ENCODE assay signal across 8 mouse cellular contexts in genomic region chr11:62879220-62880048, GRCm38 (mm10). TPM values are rescaled to one million over a fixed set of nuclear protein-coding genes. Genes with fewer than 3 reads are reported as not detected.
A peak's percentile ranks its signal among the peaks of the same experiment; 100 is the strongest.
DNase-seq lines count a peak whose midpoint lies in the region; ATAC-seq and TF ChIP-seq lines count a peak whose summit lies in the region.

TSS of gene Tvp23b (plus strand) at chr11:62879455.

- peaks cover 10% of the 10 kb centered on the region; the same call in 1 of the 2 replicates for H3K36me3 ChIP-seq in kidney, embryonic 14.5 days (ENCODE audit: control insufficient read depth, insufficient read depth, low read length)
- H3K36me3 ChIP-seq in limb, embryonic 15.5 days: peaks cover 22% of the 10 kb centered on the region

- TF ChIP-seq CTCF in bone marrow macrophage, adult 2 months (IDR thresholded peaks at IDR 0.05; ENCODE audit: low read depth, low read length): no peak
- TF ChIP-seq CTCF in embryonic fibroblast, embryonic 13.5 days (IDR thresholded peaks at IDR 0.05; ENCODE audit: borderline replicate concordance, insufficient read depth, low read length): no peak

- ATAC-seq in kidney, embryonic 14.5 days (ENCODE audit: low FRiP score, low TSS enrichment): peak; percentile 97
- ATAC-seq in limb, embryonic 15.5 days (ENCODE audit: insufficient number of reproducible peaks, low FRiP score, low TSS enrichment, low read depth): peak; percentile 97

- H3K4me1 ChIP-seq in bone marrow macrophage, adult 2 months (ENCODE audit: control insufficient read depth, insufficient read depth, low read length): peaks cover 10% of the 10 kb centered on the region; the same call in 1 of the 2 replicates
- H3K4me1 ChIP-seq in embryonic fibroblast, embryonic 13.5 days (ENCODE audit: control insufficient read depth, insufficient read depth, low read length): peaks cover 3% of the 10 kb centered on the region
- H3K4me1 ChIP-seq in kidney, embryonic 14.5 days (ENCODE audit: control insufficient read depth, insufficient read depth, low read length): 0 out of 2 replicates have a peak, but pooled peaks cover 3% of the 10 kb centered on the region
- H3K4me1 ChIP-seq in limb, embryonic 15.5 days: peaks cover 9% of the 10 kb centered on the region; the same call in 1 of the 2 replicates

- TF ChIP-seq POLR2A in bone marrow macrophage, adult 2 months (IDR thresholded peaks at IDR 0.05; ENCODE audit: borderline replicate concordance, low read depth, low read length): no peak
- peak; percentile 91 for TF ChIP-seq POLR2A in embryonic fibroblast, embryonic 13.5 days (IDR thresholded peaks at IDR 0.05; ENCODE audit: low read depth, low read length)

- peak; percentile 99 for DNase-seq in A20 (ENCODE audit: low read depth, low spot score)
- DNase-seq in heart, adult 9 months (ENCODE audit: low spot score in 2 of 2): peak; percentile 93 to 97
- DNase-seq in monocyte, adult 2 months (ENCODE audit: low read depth in 1 of 2, low spot score in 2 of 2): peak; percentile 83 to 96
- peak; percentile 98 for DNase-seq in spleen, postnatal 36 days (ENCODE audit: low spot score in 2 of 2)

- peak within 1 kb of the TSS; percentile 34 for H3K27ac ChIP-seq in bone marrow macrophage, adult 2 months (ENCODE audit: insufficient read depth, low read depth, low read length)
- peak within 1 kb of the TSS; percentile 44 for H3K27ac ChIP-seq in embryonic fibroblast, embryonic 13.5 days (ENCODE audit: insufficient read depth, low read length)
- H3K27ac ChIP-seq in kidney, embryonic 14.5 days (ENCODE audit: low read depth, low read length): peak within 1 kb of the TSS; percentile 82
- H3K27ac ChIP-seq in limb, embryonic 15.5 days: peak within 1 kb of the TSS; percentile 92

- no peaks in the 10 kb centered on the region for H3K9me3 ChIP-seq in kidney, embryonic 14.5 days (ENCODE audit: control insufficient read depth, low read length)
- no peaks in the 10 kb centered on the region for H3K9me3 ChIP-seq in limb, embryonic 15.5 days

- no peaks in the 10 kb centered on the region for H3K27me3 ChIP-seq in kidney, embryonic 14.5 days (ENCODE audit: control insufficient read depth, insufficient read depth, low read length)
- no peaks in the 10 kb centered on the region for H3K27me3 ChIP-seq in limb, embryonic 15.5 days

- peak within 1 kb of the TSS; percentile 89 for H3K9ac ChIP-seq in kidney, embryonic 14.5 days (ENCODE audit: low read depth, low read length)
- peak within 1 kb of the TSS; percentile 92 for H3K9ac ChIP-seq in limb, embryonic 15.5 days

- peak within 1 kb of the TSS; percentile 91 for H3K4me3 ChIP-seq in bone marrow macrophage, adult 2 months (ENCODE audit: insufficient read depth, low read length)
- H3K4me3 ChIP-seq in embryonic fibroblast, embryonic 13.5 days (ENCODE audit: insufficient read depth, low read length): peak within 1 kb of the TSS; percentile 68
- peak within 1 kb of the TSS; percentile 85 for H3K4me3 ChIP-seq in kidney, embryonic 14.5 days (ENCODE audit: low read length)
- H3K4me3 ChIP-seq in limb, embryonic 15.5 days: peak within 1 kb of the TSS; percentile 87

- 2% methylated on average over 55 of the region's 55 CpGs for WGBS in kidney, embryonic 14.5 days
- WGBS in limb, embryonic 15.5 days: 2% methylated on average over 55 of the region's 55 CpGs

- H3K4me2 ChIP-seq in kidney, embryonic 14.5 days (replicated peaks; ENCODE audit: low read depth, low read length): peak within 1 kb of the TSS; percentile 75
- peak within 1 kb of the TSS; percentile 61 for H3K4me2 ChIP-seq in limb, embryonic 15.5 days

RNA-seq across cellular contexts. Expression of gene Tvp23b, which starts in this region (rescaled TPM):
- polyA plus RNA-seq in bone marrow macrophage, adult 2 months (2012; ENCODE audit: insufficient read depth, insufficient read length, missing spikeins): 21.4 and 23.0 TPM in 2 replicates
- polyA plus RNA-seq in embryonic fibroblast, embryonic 13.5 days (2011; ENCODE audit: insufficient read length, low read depth, missing spikeins): 48.6 and 58.2 TPM in 2 replicates
- 62.1 and 62.9 TPM in 2 replicates for polyA plus RNA-seq in kidney, embryonic 14.5 days (2014; fragmentation: Nextera tagmentation; extraction: Ambion mirVana)
- 82.1 and 85.3 TPM in 2 replicates for polyA plus RNA-seq in limb, embryonic 15.5 days (2015; fragmentation: Nextera tagmentation; extraction: Ambion mirVana)

Comparison
In these comparisons a context has a peak if more than half of its experiments do, and no peak if none do; other contexts are left out.
1. Peak in every context shown above with its lines: DNase-seq, ATAC-seq, H3K4me3 ChIP-seq and H3K27ac ChIP-seq.
2. H3K27ac ChIP-seq: peak in every context shown above with its lines; median percentile 92 in limb, embryonic 15.5 days; 82 in kidney, embryonic 14.5 days; 44 in embryonic fibroblast, embryonic 13.5 days; 34 in bone marrow macrophage, adult 2 months.